Mouse (Mus musculus) lung, adult 18-20 months (tissue): ENCODE results near the gene Ctnnbip1.
A peak's percentile ranks its signal among the peaks of the same experiment; 100 is the strongest.

Experiments used
- DNase-seq, 2 experiments: peaks; one replicate each; pipeline ENCODE4 v3.0.0; 2022; ENCODE audit warnings: mixed read lengths in 2 of 2

The Ctnnbip1 gene

GRCm38 (mm10) chr4:149523961-149524360 is 5.9 kb downstream of the Ctnnbip1 start:
- no peak for DNase-seq

- no peak for DNase-seq
These were observed 7.1 kb downstream of the Ctnnbip1 start for GRCm38 (mm10) chr4:149525170-149525569.

GRCm38 (mm10) chr4:149525811-149526210 is 7.8 kb downstream of the Ctnnbip1 start:
- no peak for DNase-seq

GRCm38 (mm10) chr4:149526330-149526729 is 8.3 kb downstream of the Ctnnbip1 start:
- no peak for DNase-seq

- no peak for DNase-seq
These were observed 9.8 kb downstream of the Ctnnbip1 start for GRCm38 (mm10) chr4:149527621-149528354.

- DNase-seq = no peak
These were observed 11.7 kb downstream of the Ctnnbip1 start for GRCm38 (mm10) chr4:149529691-149530090.

- DNase-seq = peak in 1 of 2 experiments; percentile 24
These were observed 21.4 kb downstream of the Ctnnbip1 start for GRCm38 (mm10) chr4:149539441-149539840.

GRCm38 (mm10) chr4:149541935-149542334 is 23.9 kb downstream of the Ctnnbip1 start:
- DNase-seq = no peak

- DNase-seq = no peak
These were observed 24.4 kb downstream of the Ctnnbip1 start for GRCm38 (mm10) chr4:149542431-149542830.

GRCm38 (mm10) chr4:149542927-149543553 is 25.0 kb downstream of the Ctnnbip1 start:
- DNase-seq = peak; percentile 69 to 80

- no peak for DNase-seq
These were observed 26.9 kb downstream of the Ctnnbip1 start for GRCm38 (mm10) chr4:149544892-149545291.

GRCm38 (mm10) chr4:149546797-149547444 is 28.9 kb downstream of the Ctnnbip1 start:
- DNase-seq = no peak

GRCm38 (mm10) chr4:149547523-149547922 is 29.5 kb downstream of the Ctnnbip1 start:
- DNase-seq = no peak

- peak; percentile 76 to 83 for DNase-seq
These were observed 31.3 kb downstream of the Ctnnbip1 start for GRCm38 (mm10) chr4:149549221-149549925.

GRCm38 (mm10) chr4:149550866-149551265 is 32.8 kb downstream of the Ctnnbip1 start:
- DNase-seq = no peak

- no peak for DNase-seq
These were observed 33.7 kb downstream of the Ctnnbip1 start for GRCm38 (mm10) chr4:149551696-149552095.

- DNase-seq = no peak
These were observed 35.8 kb downstream of the Ctnnbip1 start for GRCm38 (mm10) chr4:149553834-149554233.

GRCm38 (mm10) chr4:149556111-149556510 is 38.1 kb downstream of the Ctnnbip1 start:
- DNase-seq = no peak

- no peak for DNase-seq
These were observed 39.9 kb downstream of the Ctnnbip1 start for GRCm38 (mm10) chr4:149557905-149558304.

- DNase-seq = peak; percentile 46 to 59
These were observed 40.4 kb downstream of the Ctnnbip1 start for GRCm38 (mm10) chr4:149558389-149558788.

GRCm38 (mm10) chr4:149561392-149561791 is 43.4 kb downstream of the Ctnnbip1 start:
- no peak for DNase-seq

- DNase-seq = peak in 1 of 2 experiments; percentile 36
These were observed 44.2 kb downstream of the Ctnnbip1 start for GRCm38 (mm10) chr4:149561986-149562904.
